Mouse (Mus musculus) mouse embryonic stem cell (cell line): ENCODE data around the gene Samt2.
"Not testable (repeated sequence)": the region's sequence is repeated elsewhere in the genome, so short reads cannot be mapped to it uniquely, and the experiment has no call there.

ENCODE experiments used
- in situ Hi-C, 2 experiments: fragments of 300-500 bp; cut with MboI; formaldehyde crosslinking; loops; 1 replicate in 1 of 2; 3 replicates in 1 of 2; pipeline ENCODE4 v1.14.3; 2019 to 2020; ENCODE audit warnings: low sequenced_read_pairs in 2 of 2, low pct_unique_long_range_greater_than_20kb in 1 of 2, mixed read lengths in 1 of 2; ENCODE audit not compliant: unreplicated experiment in 1 of 2

The Samt2 gene

DNA sequence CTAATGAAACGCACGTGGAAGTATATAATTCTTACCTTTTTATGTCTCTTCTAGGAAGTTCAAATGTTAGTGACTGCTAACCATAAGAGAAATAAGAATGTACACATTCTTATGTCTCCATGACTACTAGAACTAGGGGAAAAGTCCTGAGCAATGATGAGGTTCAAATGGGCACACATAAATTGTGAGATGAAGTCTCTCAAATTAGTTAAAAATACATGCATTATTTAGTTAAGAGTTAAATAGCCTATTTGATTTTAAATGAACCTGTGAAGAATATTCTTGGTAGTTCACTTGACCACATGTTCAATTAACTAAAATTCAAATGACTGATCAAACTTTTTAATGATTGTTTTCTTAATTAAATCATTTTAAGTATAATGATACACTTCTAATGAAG lies at the start of gene Samt2:
TSS of gene Samt2 (minus strand) at position 101 of the 400 bp plus-strand sequence.
- in situ Hi-C loops, result not testable (repeated sequence)
